Mouse (Mus musculus): ENCODE measurements at regions not wholly inside any gene's neighbourhood (a gene's known extent, or its start where the extent isn't known, plus 50 kb on each side); places are given as distances from the start of the nearest gene placed in this dataset.

GRCm38 (mm10) chr2:160435622-160436021, 68.8 kb upstream of the Mafb start:
- no peak for TF ChIP-seq GATA1 (IDR thresholded peaks at IDR 0.05; ENCODE audit: borderline replicate concordance, low read length)
- TF ChIP-seq FLI1 (IDR thresholded peaks at IDR 0.05; ENCODE audit: low read length): no peak
